Mouse (Mus musculus): ENCODE data around the gene Akap13.
"Not testable (repeated sequence)": the region's sequence is repeated elsewhere in the genome, so short reads cannot be mapped to it uniquely, and the experiment has no call there.

Gene Akap13

DNA sequence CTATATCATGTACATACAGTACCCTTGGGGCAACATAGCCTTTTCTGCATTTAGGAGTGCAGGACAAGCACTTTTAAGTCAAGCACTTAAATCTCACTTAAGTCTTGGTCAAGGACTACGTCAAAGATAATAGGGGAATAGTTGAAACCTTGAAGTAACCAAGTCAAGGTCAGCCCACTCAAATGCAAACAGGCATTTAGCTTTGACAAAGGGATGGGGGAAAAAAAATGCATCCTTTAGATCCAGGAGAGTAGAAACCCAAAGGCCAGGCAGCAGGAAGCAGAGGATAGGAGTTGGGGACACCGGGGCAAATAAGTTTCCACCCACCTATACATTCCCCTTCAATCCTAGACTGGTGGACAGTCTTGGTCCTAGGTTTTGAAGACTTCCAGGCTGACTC, 322.7 kb downstream of the Akap13 start:
- no peak for DNase-seq

DNA sequence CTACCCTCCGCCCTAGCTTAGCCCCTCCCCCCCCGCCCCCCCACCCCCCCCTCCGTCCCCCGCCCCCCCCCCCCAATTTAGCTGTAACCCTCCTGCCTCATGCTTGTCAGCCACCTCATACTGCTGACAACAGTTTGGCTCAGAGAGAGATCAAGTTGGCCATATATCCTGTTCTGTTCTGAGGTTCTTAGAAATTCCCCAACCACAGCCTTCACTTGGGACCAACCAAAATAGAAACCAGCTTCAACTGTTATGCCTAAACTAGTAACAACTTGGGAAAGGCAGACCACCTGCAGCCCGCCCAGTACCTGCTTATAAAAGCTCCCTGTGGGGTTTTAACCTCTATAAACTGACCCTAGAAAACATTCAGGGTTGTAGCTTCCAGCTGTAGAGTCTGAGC, 325.5 kb downstream of the Akap13 start:
- DNase-seq = no peak

DNA sequence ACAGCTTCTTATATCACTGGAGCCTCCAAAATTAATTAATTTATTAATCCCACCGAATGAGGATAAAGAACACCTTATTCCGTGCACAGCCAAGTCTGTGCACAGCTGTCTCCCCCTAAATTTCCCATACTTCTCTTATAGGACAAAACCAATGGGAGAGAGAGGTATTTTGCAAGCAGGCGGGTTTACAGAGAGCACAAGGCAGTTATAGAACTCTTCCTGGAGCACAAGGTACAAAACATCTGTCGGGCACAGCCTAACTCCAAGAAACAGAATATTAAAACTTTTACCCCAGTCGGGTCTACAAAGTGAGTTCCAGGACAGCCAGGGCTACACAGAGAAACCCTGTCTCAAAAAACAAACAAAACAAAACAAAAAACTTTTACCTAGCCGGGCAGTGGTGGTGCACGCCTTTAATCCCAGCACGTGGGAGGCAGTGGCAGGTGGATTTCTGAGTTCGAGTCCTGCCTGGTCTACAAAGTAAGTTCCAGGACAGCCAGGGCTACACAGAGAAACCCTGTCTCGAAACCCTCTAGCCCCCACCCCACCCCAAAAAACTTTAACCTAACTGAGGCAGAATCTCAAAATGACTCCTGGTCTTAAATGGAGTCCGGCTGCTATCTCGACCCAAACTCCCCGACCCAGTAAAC, 326.1 kb downstream of the Akap13 start:
- DNase-seq = no peak

DNA sequence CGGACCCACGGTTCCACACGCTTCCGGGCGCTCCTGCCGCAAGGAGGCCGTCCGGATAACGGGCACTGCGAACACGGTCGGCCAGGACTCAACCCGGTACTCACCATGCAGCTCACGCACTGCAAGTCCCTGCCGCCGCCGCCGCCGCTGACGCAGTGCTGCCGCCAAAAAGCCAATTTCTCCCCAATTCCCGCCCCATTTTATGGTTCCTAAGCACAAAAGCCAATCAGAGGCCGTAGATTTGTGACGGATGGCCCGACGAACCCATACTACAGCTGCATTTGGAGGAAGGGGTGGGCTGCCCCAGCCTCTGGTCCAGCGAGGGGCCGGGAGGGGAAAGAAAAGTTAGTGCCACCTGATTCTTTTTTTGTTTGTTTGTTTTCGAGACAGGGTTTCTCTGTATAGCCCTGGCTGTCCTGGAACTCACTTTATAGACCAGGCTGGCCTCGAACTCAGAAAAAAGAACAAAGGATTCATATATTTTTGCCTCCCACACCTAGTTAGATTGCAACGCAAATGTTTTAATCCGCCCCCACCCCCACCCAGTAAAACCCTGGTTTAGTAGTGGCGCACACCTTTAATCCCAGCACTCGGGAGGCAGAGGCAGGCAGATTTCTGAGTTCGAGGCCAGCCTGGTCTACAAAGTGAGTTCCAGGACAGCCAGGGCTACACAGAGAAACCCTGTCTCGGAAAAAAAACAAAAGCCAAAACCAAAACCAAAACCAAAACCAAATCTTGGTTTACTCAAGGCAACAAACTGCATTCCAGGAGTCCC, 326.8 kb downstream of the Akap13 start:
- peak; percentile 91 to 93 for DNase-seq

DNA sequence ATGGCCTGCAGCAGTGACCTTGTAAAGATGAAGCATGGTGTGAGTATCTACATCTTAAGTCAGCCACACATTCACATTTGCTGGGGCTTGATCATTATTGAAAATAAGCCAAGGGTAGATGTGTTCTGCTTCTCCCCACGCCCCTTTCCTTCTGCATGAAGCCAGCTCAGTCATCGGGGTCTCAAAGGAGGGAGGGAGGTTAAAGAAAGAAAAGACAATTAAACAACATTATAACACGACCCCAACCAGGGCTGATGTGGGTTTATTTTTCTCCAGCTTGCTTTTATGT, 327.3 kb downstream of the Akap13 start:
- no peak for DNase-seq

DNA sequence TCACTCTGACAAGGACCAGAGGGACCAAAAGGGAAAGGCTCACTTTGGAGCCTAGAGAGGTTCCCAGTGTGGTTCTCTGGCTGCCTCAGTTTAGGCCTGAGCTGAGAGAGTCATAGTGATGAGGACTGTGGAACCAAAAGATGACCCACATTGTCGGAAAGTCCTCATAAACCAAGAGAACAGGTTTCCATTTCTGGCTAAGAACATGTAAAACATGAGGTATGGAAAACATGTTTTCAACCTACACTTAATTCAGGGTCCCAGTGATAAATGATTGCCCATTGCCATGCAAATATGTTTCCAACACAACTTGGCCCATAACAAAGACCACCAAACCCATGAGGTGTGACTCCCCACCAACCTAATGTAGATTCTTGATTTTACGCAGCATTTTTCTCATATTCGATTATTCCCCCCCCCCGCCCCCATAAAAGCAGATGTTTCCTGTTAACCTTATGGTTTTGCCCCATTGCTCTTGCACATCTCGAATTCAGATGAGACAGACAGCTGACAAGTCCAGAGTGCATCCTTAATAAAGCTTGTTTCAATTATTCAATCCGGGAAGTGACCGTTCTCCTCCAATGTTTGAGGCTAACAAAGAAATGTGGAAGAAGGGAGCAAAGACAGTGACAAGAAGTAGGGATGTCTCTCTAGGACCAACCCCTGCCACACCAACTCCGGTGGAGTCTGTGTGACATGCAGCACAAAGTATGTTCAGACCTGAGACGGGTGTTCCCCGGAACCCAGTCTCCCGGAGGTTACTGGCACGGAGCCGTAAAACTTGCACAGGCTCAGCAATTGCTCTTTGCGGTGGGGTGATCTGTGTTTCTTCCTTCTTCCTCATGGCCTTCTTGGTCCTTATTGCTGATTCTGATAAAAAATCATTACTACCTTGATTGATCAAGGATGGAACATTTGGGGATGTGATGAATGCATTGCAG, 330.3 kb downstream of the Akap13 start:
- DNase-seq = peak in 1 of 2 experiments; percentile 31

DNA sequence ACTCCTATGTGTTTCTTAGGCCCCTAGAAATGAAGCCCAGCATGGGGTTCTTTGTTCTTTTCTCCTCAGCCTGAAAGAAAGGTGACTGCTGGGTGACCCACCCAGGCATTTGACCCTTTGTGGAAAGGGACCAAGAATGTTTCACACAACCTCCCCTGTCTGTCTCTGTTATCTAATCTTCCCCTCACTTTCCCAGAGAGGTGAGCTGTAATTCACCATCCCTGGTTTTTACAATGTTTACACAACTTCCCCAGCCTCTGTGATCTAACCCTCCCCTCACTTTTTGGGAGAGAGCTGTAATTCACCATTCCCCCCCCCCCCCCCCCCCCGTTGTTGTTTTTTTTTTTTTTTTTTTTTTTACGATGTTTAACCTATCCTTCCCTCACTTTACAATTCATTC, 331.5 kb downstream of the Akap13 start:
- DNase-seq = no peak

DNA sequence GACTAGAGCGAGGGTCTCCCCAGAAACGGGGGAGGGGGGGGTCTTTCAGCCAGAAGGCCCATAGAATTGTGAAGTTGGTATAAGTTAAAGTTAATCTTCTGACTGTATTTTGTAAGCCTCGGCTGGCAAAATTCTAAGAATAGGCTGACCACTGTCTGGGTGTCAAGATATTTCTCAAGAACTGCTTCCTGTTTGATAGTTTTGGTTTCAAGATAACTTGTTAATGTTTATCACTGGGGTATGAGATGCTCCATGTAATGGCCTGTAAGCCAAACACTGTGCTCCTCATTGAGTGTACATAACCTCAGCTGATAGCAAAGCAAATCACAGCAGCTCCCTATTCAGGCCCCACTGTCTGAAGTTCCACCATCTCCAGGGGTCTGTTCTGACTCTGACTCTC, 332.0 kb downstream of the Akap13 start:
- DNase-seq = no peak

DNA sequence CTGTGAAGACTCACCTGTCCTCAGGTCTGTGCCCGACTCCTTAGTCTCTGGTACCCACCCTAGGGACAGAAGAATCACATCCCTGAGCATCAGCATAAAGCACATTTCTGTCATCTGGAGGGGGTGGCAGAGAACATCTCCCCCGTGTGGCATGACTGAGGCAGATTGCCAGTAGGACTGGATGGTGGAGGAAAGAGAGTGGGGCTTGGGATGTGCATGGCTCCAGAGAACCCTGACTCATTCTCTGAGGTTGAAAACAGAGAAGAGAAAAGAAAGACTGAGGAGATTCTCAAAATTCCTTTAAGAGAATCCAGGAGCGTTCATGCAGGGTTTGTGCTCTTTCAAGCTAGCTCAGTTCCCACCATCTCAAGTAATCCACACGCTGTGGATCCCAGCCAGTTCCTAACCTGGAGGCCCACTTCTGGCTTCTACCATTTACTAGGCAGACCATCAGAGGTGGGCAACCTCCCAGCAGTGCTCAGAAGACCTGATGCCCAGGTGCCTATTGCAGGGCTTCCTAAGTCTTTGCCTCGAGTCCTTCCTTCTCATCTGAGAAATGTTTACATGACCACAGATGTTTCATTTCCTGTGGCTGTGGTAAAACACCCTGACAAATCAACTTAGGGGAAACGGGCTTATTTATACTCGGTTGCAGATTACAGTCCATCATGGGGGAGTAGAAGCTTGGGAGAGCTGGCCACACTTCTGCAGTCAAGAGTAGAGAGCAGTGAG, 332.9 kb downstream of the Akap13 start:
- DNase-seq = peak in 1 of 2 experiments; percentile 9

DNA sequence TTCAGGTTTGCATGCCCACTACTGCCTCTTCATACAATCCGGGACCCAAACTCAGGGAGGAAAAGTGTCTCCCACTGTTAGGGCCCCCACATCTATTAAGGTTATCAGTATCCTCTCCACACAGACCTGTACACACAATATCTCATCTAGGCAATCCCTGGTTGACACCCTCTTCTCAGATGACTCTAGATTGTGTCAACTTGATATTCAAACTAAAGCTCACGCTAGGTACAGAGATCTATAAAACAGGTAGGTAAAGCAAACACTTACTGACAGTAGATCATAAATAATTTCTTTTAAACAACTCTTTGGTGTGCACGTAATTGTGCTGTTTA, 333.4 kb downstream of the Akap13 start:
- not testable (repeated sequence) for DNase-seq

DNA sequence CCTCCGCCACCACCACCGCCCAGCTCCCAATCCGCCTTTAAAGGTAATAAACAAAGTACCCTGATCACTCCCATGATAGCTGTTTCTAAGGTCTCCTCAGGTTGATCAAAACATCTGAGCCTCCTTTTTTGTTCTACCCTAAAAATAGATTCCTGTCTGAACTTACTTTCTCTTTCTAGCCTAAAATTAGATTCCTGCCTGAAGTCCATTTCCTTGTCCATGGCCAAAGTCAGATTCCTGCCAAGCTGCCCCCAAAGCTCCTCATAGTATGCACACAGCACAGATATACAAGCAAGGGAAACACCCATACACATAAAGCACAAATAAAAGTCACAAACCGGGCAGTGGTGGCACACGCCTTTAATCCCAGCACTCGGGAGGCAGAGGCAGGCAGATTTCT, 334.4 kb downstream of the Akap13 start:
- DNase-seq = no peak

DNA sequence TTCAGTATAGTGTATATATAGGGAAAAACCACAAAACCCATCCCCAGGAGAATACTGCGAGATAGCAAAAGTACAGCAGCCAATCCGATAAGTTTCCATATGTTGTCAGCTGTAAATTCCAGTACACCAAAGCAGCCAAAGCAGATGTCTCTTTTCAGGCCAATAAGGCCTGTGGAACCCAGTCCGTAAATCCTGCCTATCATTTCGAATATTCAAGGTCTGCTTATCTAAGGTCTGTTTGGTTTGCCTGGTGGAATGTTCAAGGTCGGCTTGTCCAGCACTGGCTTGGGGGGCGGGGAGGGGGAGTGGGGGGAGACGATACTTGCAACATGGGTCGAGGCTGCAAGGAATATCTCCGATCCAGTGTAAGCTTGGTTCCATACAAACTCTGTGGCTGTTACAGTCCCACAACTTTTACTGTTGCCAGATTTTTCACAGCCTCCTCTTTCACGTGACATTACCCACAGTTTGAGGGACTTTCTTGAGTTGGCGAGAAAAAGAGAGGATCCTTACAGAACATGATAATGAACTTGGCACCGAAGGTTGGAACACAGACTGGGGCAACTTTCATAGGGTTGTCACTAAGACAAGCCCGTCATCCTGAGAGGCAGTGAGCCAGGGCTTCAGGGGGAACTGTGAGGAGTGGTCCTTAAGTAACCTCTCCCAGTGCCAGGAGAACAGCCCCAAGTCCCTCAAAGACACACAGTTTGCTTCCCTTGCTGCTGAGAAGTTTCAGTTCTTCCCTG, 335.9 kb downstream of the Akap13 start:
- DNase-seq = not testable (repeated sequence)

DNA sequence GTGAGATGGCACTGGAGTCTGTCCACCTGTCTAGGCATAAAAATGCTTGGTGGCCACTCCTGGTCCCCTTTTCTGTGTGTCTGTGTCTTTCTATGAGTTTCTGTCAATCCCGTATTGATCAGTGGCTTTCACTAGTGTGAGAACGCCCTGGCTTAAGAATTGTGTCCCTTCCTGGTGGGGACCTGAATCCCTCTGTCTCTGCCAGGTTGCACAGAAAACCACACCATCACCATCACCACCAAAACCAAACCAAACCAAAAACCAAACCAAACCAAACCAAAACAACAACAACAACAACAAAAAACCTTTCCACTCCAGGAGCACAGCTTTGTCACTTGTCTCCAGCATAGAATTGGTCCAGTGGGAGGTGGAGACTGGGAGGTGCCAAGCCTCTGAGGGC, 337.8 kb downstream of the Akap13 start:
- DNase-seq = no peak

DNA sequence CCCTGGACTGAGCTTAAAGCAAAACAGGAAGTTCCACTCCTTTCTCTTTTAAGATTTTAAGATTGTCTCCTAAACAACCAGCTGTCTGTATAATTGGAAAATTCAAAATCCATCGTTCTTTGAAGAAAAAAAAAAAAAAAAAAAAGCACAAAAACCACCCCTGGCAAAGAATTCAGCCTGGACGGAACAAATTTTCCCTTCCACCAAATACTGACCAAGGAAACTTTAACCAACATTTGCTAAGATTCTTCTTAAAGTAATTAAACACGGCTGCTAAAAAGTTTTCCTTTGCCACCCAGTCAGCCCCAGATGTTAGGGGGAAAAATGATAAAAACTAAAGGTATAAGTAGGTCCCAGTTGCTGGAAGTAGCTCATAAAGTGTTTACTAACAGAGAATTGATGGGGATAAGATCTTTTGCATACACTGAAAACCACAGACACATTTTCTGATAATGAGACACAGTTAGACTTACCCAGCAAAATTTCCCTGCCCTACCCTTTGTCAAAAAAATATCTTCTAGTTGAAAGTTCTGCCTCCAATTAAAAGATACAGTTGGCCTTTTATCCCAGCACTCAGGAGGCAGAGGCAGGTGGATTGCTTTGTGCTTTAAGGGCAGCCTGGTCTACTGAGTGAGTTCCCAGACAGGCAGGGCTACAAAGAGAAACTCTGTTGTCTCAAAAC, 338.5 kb downstream of the Akap13 start:
- DNase-seq = no peak

DNA sequence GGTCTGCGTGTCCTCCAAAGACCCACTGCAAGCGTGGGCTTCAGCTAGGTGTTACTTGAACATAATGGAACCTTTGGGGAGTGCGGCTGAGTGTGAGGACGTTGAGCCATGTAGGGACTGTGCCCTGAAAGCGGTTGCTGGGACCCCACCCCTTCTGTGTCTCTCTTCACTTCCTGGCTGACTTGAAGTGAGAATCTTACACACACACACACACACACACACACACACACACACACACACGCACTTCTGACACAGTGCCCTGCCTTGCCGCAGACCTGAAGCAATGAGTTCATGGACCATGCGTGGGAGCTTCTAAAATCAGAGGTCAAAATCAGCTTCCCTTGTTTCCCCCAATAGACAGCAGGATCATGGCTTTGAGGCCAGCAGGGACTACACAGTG, 339.8 kb downstream of the Akap13 start:
- peak; percentile 42 to 45 for DNase-seq

DNA sequence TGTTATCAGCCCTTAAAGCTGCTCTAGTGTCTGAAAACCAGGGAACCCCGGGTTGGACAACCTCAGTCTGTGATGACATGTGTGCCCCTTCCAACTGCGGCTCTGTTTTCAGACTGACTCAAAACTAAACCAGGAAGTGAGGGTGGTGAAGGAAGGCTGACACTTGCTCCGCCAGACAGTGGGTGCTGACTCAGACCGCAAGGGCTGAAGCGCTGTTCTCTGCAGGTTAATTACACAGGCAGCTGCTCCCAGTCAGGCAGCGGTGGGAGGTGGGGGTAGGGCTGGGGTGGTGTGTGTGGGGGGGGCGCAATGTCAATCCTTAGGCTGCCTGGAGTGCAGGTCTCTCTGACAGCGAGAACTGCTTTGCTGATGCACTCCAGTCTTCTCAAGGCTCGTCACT, 341.1 kb downstream of the Akap13 start:
- peak; percentile 44 to 48 for DNase-seq

DNA sequence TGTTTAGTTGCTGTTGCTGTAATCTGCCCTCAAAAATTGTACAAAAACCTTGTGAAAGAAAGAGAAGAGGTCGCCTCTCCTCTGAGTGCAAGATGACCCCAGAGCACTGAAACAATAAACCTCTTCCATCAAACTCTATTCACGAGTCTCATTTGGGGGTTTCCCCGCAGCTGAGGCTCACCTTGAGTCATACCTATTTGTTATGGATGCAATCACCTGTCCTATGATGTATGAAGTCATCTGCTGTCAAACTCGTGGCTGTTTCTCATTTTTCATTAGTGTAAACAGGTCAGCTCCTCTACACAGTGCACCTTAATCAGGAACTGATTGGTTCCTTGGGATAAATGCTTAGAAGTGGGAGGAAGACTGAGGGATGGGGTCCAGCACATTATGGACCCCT, 345.2 kb downstream of the Akap13 start:
- DNase-seq = no peak

DNA sequence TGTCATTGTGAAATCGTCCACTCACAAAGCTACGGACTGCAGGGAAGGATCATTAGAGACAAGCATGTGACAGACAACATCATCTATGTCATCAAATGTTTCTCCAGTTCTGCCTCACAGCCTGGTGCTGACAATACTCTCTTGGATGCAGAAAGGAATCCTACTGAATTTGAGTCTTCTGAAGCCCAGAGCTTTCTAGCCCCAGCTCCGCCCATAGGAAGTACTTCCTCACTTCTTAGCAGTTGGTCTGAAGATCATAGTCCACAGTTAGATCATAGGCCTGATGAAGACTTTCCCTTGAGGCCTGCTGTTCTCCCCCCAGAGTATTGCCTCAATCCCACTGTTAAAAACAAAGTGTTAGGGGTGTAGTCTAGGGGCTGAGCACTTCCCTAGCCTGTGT, 345.7 kb downstream of the Akap13 start:
- DNase-seq = peak in 1 of 2 experiments; percentile 12

DNA sequence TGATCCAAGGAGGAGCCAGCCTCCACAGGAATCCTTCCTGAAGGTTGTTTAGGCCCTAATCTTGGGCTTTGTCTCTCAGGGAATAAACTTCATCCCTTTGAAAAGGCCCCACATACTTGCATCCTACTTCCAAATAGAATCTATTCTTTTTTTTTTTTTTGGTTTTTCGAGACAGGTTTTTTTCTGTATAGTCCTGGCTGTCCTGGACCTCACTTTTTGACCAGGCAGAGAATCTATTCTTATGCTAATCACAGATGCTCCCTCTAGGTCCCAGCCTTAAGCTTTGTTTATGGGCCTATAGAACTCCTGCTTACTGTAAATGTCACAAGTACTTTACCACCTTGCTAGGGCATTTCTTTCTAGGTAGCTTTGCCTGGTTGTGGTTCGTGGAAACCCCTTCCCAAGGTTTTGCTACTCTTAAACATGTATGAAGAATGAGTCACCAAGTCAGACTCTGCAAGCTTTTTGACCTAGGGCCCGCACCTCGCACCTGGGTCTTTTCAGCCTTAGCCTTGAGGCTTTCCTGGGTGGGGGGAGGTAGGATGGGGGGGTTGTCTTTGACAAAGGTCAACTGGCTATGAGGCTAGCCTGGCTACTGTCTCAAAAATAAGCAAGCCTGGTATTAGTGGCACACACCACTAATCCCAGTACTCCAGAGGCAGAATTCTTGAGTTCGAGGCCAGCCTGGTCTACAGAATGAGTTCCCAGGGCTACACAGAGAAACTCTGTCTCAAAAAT, 346.5 kb downstream of the Akap13 start:
- no peak for DNase-seq

DNA sequence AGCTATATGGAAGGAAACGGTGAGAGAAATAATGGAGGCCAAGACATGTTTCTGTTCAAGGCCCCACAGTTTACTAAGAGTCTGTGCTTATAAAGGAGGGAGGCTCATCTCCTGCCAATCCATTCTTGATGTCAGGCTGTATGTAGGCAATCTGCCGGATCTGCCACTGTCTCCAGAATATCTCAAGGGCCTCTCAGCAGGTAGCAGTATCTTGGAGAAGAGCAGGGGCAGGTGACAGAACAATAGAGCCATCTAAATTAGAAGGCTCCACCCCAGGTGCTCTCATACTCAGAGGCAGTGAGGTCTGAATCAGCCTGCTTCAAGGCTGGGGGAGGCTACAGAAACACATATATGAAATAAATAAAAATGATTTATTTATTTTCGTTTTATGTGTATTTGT, 347.6 kb downstream of the Akap13 start:
- no peak for DNase-seq

Data from lung, postnatal 4 days (tissue).